Mouse (Mus musculus) C2C12 (cell line): ENCODE measurements at regions not wholly inside any gene's neighbourhood (a gene's known extent, or its start where the extent isn't known, plus 50 kb on each side); places are given as distances from the start of the nearest gene placed in this dataset.

Experiments
- H3K27me3 ChIP-seq: one replicate; pipeline ENCODE4 v1.6.1; 2011; ENCODE audit not compliant: control insufficient read depth, insufficient read depth, insufficient read length
- H3K36me3 ChIP-seq: one replicate; pipeline ENCODE4 v1.6.1; 2011; ENCODE audit not compliant: control insufficient read depth, insufficient read depth
- H3K4me3 ChIP-seq: one replicate; pipeline ENCODE4 v1.5.1; 2011; ENCODE audit warnings: mild to moderate bottlenecking, control low read depth; ENCODE audit not compliant: poor library complexity, insufficient read depth, severe bottlenecking
- H3K79me2 ChIP-seq: one replicate; pipeline ENCODE4 v1.6.1; 2011; ENCODE audit not compliant: control insufficient read depth, insufficient read depth
- H3K79me3 ChIP-seq: one replicate; pipeline ENCODE4 v1.6.1; 2011; ENCODE audit warnings: low read depth, control low read depth
- H3ac ChIP-seq: one replicate; pipeline ENCODE3; 2011; ENCODE audit warnings: low read depth; ENCODE audit not compliant: control insufficient read depth, insufficient read length
- CEBPB ChIP-seq: IDR thresholded peaks from one replicate; pipeline ENCODE4 v1.6.1; 2011; ENCODE audit warnings: low read depth, mild to moderate bottlenecking, control low read depth, moderate library complexity
- CTCF ChIP-seq: IDR thresholded peaks from one replicate; pipeline ENCODE4 v1.5.1; 2011; ENCODE audit not compliant: control insufficient read depth, insufficient read depth, insufficient read length
- FOSL1 ChIP-seq: IDR thresholded peaks from one replicate; pipeline ENCODE4 v1.8.0; 2011; ENCODE audit warnings: mild to moderate bottlenecking, low read length; ENCODE audit not compliant: poor library complexity, insufficient read depth, severe bottlenecking
- MAX ChIP-seq: IDR thresholded peaks from one replicate; pipeline ENCODE4 v1.6.1; 2011; ENCODE audit warnings: mild to moderate bottlenecking, control low read depth
- MYOD1 ChIP-seq: IDR thresholded peaks from one replicate; pipeline ENCODE4 v1.6.1; 2011; ENCODE audit warnings: low read depth; ENCODE audit not compliant: control insufficient read depth, insufficient read length
- MYOG ChIP-seq: IDR thresholded peaks from one replicate; pipeline ENCODE4 v1.6.1; 2011; ENCODE audit not compliant: control insufficient read depth, insufficient read length; ENCODE audit errors: extremely low read depth
- USF1 ChIP-seq: IDR thresholded peaks from one replicate; pipeline ENCODE4 v1.6.1; 2011; ENCODE audit warnings: low read depth, mild to moderate bottlenecking, control low read depth, moderate library complexity

- Histone ChIP-seq H3K79me3 (no peaks in the 10 kb centered on the region), H3K36me3 (no peaks in the 10 kb centered on the region), H3ac (no peak overlapping the region), H3K27me3 (no peaks in the 10 kb centered on the region), H3K79me2 (no peaks in the 10 kb centered on the region), H3K4me3 (no peak overlapping the region)
- TF ChIP-seq MAX (no peak), CEBPB (no peak), USF1 (no peak), FOSL1 (no peak)
These were observed 74.2 kb downstream of the Pttg1 start for GRCm38 (mm10) chr11:43351818-43352217.

DNA sequence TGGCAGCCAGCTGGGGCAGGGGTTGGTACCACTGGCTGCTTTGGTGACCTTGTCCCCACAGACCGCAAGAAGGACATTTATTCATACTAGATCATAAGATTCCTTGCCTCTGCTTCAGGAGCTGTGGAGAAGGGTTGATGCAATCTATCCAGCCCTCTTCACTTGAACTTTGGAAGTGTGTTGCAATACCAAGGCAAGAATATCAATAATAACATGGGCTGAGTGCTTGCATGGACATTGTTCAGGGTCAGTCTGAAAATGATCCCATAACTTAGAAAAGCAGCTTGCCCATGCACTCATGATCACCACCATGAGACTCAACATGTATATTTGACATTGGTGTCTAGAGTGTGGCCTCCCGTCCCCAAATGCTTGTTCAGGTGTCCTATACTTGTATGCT, 74.7 kb downstream of the Pttg1 start:
- TF ChIP-seq MAX: no peak
- TF ChIP-seq MYOG: no peak
- no peak for TF ChIP-seq USF1
- TF ChIP-seq CTCF: no peak
- TF ChIP-seq FOSL1: no peak
- no peak for TF ChIP-seq MYOD1
- no peak for TF ChIP-seq CEBPB
- H3ac ChIP-seq: no peak overlapping the region
- no peak overlapping the region for H3K4me3 ChIP-seq
- no peaks in the 10 kb centered on the region for H3K27me3 ChIP-seq
- H3K36me3 ChIP-seq: no peaks in the 10 kb centered on the region
- H3K79me3 ChIP-seq: no peaks in the 10 kb centered on the region
- no peaks in the 10 kb centered on the region for H3K79me2 ChIP-seq

- Histone ChIP-seq H3K4me3 (no peak overlapping the region), H3ac (no peak overlapping the region), H3K36me3 (no peaks in the 10 kb centered on the region), H3K27me3 (no peaks in the 10 kb centered on the region), H3K79me2 (no peaks in the 10 kb centered on the region), H3K79me3 (no peaks in the 10 kb centered on the region)
- TF ChIP-seq USF1 (no peak), MYOG (no peak), FOSL1 (no peak), CTCF (no peak), MYOD1 (no peak), MAX (no peak), CEBPB (no peak)
These were observed 75.8 kb downstream of the Pttg1 start for GRCm38 (mm10) chr11:43350242-43350641.

GRCm38 (mm10) chr11:43349564-43349963, 76.5 kb downstream of the Pttg1 start:
- Histone ChIP-seq H3K79me3 (no peaks in the 10 kb centered on the region), H3K27me3 (no peaks in the 10 kb centered on the region), H3K4me3 (no peak overlapping the region), H3K79me2 (no peaks in the 10 kb centered on the region), H3K36me3 (no peaks in the 10 kb centered on the region), H3ac (no peak overlapping the region)
- TF ChIP-seq FOSL1 (no peak), CEBPB (no peak), MYOD1 (no peak), CTCF (no peak), MAX (no peak), MYOG (no peak), USF1 (no peak)

GRCm38 (mm10) chr11:43348571-43348970, 77.5 kb downstream of the Pttg1 start:
- no peaks in the 10 kb centered on the region for H3K27me3 ChIP-seq
- H3K36me3 ChIP-seq: no peaks in the 10 kb centered on the region
- no peak overlapping the region for H3ac ChIP-seq
- H3K79me3 ChIP-seq: no peaks in the 10 kb centered on the region
- H3K79me2 ChIP-seq: no peaks in the 10 kb centered on the region
- no peak overlapping the region for H3K4me3 ChIP-seq
- TF ChIP-seq FOSL1 (no peak), CTCF (peak; percentile 67), MYOD1 (no peak)

GRCm38 (mm10) chr11:43346489-43346888, 79.6 kb downstream of the Pttg1 start:
- no peak overlapping the region for H3ac ChIP-seq
- H3K36me3 ChIP-seq: no peaks in the 10 kb centered on the region
- no peaks in the 10 kb centered on the region for H3K79me3 ChIP-seq
- H3K79me2 ChIP-seq: no peaks in the 10 kb centered on the region
- no peak overlapping the region for H3K4me3 ChIP-seq
- TF ChIP-seq CEBPB (no peak), CTCF (no peak)
- no peaks in the 10 kb centered on the region for H3K27me3 ChIP-seq
